Mouse (Mus musculus): ENCODE measurements at regions not wholly inside any gene's neighbourhood (a gene's known extent, or its start where the extent isn't known, plus 50 kb on each side); places are given as distances from the start of the nearest gene placed in this dataset.

DNA sequence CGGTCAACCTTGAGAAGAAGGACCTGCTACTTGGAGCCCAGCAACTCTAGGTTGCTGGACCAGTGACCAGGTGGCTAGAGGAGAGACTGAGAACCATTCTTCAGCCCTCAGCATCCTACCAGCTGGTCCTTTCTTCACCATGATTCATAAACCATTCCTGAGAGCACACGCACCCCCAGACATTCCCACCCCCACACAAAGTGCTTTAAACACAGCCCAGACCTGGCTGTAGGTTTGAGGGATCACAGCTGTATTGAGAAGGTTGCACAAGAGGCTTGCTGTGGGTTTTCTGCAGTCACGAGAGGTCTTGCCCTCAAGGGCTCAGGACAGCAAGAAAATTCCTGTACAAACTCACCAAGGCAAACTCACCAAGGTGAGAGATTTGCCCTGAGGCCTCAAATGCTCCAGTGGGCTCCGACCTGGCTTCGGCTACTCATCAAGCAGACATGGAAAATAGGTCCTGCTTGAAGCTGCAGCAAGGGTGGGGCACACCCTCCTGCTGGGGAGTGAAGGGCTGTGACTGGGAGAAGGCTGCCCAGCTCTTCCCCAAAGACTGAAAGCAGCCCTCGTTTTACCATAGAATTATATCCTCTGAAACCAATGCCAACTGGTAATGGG is 161.9 kb upstream of the Lnx1 start:
- TF ChIP-seq ZNF384 (IDR thresholded peaks at IDR 0.05; ENCODE audit: low read depth, low read length): no peak
- TF ChIP-seq ZC3H11A (IDR thresholded peaks at IDR 0.05; ENCODE audit: borderline replicate concordance, low read depth, low read length): no peak
- TF ChIP-seq CHD2 (IDR thresholded peaks at IDR 0.05; ENCODE audit: low read depth, low read length): no peak
